Mouse (Mus musculus) ovary, postnatal 36 days (tissue): ENCODE measurements around the gene Lgals3bp.

Experiments
- DNase-seq: peaks from one replicate; pipeline ENCODE4 v3.0.0; 2022; ENCODE audit warnings: low spot score, mixed read lengths

Lgals3bp gene

GRCm38 (mm10) chr11:118401760-118402280 is at the start of gene Lgals3bp:
Gene Lgals3bp (minus strand): TSS chr11:118402092.
- DNase-seq, result peak; percentile 55

- no peak for DNase-seq
Measured at GRCm38 (mm10) chr11:118451211-118451610, 49.3 kb upstream of the Lgals3bp start.

- DNase-seq, result no peak
Measured at GRCm38 (mm10) chr11:118448385-118448784, 46.5 kb upstream of the Lgals3bp start.

- DNase-seq, result no peak
Measured at GRCm38 (mm10) chr11:118447346-118447745, 45.5 kb upstream of the Lgals3bp start.

- DNase-seq, result peak; percentile 66
Measured at GRCm38 (mm10) chr11:118445843-118446242, 44.0 kb upstream of the Lgals3bp start.

- DNase-seq, result peak; percentile 76
Measured at GRCm38 (mm10) chr11:118443201-118443970, 41.5 kb upstream of the Lgals3bp start.

GRCm38 (mm10) chr11:118442691-118443090 is 40.8 kb upstream of the Lgals3bp start:
- DNase-seq, result no peak

GRCm38 (mm10) chr11:118438665-118439414 is 36.9 kb upstream of the Lgals3bp start:
- DNase-seq, result peak; percentile 57

- peak; percentile 40 for DNase-seq
Measured at GRCm38 (mm10) chr11:118436471-118436935, 34.6 kb upstream of the Lgals3bp start.

GRCm38 (mm10) chr11:118434093-118434492 is 32.2 kb upstream of the Lgals3bp start:
- DNase-seq, result no peak

- peak; percentile 7 for DNase-seq
Measured at GRCm38 (mm10) chr11:118433398-118433868, 31.5 kb upstream of the Lgals3bp start.

- peak; percentile 11 for DNase-seq
Measured at GRCm38 (mm10) chr11:118431100-118431948, 29.4 kb upstream of the Lgals3bp start.

- DNase-seq, result peak; percentile 8
Measured at GRCm38 (mm10) chr11:118430291-118430885, 28.5 kb upstream of the Lgals3bp start.

GRCm38 (mm10) chr11:118428944-118429709 is 27.2 kb upstream of the Lgals3bp start:
- peak; percentile 12 for DNase-seq

GRCm38 (mm10) chr11:118428460-118428868 is 26.6 kb upstream of the Lgals3bp start:
- DNase-seq, result peak; percentile 38

GRCm38 (mm10) chr11:118427986-118428385 is 26.1 kb upstream of the Lgals3bp start, which contains the start of gene C1qtnf1:
Gene C1qtnf1 (plus strand): TSS chr11:118428203.
- peak; percentile 27 for DNase-seq

GRCm38 (mm10) chr11:118427266-118427779 is 25.4 kb upstream of the Lgals3bp start:
- DNase-seq, result no peak

GRCm38 (mm10) chr11:118426765-118427164 is 24.9 kb upstream of the Lgals3bp start:
- DNase-seq, result no peak

- peak; percentile 12 for DNase-seq
Measured at GRCm38 (mm10) chr11:118424621-118425335, 22.9 kb upstream of the Lgals3bp start.
